Mouse (Mus musculus): Measurements from ENCODE around the gene Plxnc1. TPM values are rescaled to one million over a fixed set of nuclear protein-coding genes. Genes with fewer than 3 reads are reported as not detected.

Gene Plxnc1
- polyA plus RNA-seq (2015; fragmentation: Nextera tagmentation; extraction: Ambion mirVana): 3.8 TPM in 2 replicates

GRCm38 (mm10) chr10:94944691-94945205 lies at the start of gene Plxnc1:
Plxnc1 (minus strand) TSS chr10:94944835.

Data from spleen, postnatal 0 days (tissue).